Mouse (Mus musculus): ENCODE results near the gene Cdkn1a.

DNA sequence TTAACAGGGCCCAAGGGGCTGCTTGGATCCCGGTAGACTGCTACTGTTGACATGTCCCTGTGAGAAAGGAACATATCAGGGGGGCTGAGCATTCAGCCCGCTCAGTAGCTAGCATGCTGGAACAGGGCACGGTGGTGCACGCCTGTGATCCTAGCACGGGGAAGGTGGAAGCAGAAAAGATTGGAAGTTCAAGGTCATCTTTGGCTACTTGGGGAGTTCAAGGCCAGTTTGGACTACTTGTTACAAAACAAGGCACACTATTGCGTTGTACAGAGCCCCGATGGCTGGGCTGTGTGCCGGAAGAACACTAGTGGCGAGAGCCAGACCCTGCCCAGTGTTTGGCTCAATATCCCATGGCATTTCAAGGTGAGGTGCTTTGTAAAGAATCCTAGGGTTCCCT is 29.8 kb upstream of the Cdkn1a start:
- no peak for TF ChIP-seq CTCF (IDR thresholded peaks at IDR 0.05; ENCODE audit: borderline replicate concordance, extremely low read depth, insufficient read depth, insufficient read length)
- TF ChIP-seq POLR2A (IDR thresholded peaks at IDR 0.05; ENCODE audit: borderline replicate concordance, extremely low read depth, insufficient read depth, insufficient read length, poor library complexity, severe bottlenecking): no peak

Measured in brain, embryonic 14.5 days (tissue).